Mouse (Mus musculus) Patski (cell line): ENCODE measurements around the gene Dlg5. TPM values are rescaled to one million over a fixed set of nuclear protein-coding genes. Genes with fewer than 3 reads are reported as not detected.
A peak's percentile ranks its signal among the peaks of the same experiment; 100 is the strongest.

Experiments used
- ATAC-seq: fragments of 100-300 bp; one replicate; pipeline ENCODE4 v1.8.0; 2021
- CTCF ChIA-PET: fragments of 350-600 bp; sonication (Branson Sonifier 250); formaldehyde crosslinking; loops from one replicate; lab custom pipeline; 2022; ENCODE audit warnings: inconsistent platforms; lab: Charles Lee
- POLR2A ChIA-PET: fragments of 350-600 bp; sonication (Branson Sonifier 250); formaldehyde crosslinking; loops from one replicate; lab custom pipeline; 2022; ENCODE audit warnings: antibody characterized with exemption, inconsistent platforms; lab: Charles Lee
- DNase-seq: peaks from one replicate; pipeline ENCODE4 v3.0.0-alpha.2; 2011; ENCODE audit warnings: low read depth, low spot score
- H3K27me3 ChIP-seq: fragments of 371-371 bp; one replicate; pipeline ENCODE4 v1.5.1; 2021
- CTCF ChIP-seq: fragments of 100-300 bp; IDR thresholded peaks from one replicate; pipeline ENCODE4 v1.5.1; 2021
- in situ Hi-C: fragments of 300-500 bp; cut with MboI; formaldehyde crosslinking; loops from 3 replicates; pipeline ENCODE4 v1.11.1; 2018; ENCODE audit warnings: low pct_unique_long_range_greater_than_20kb, mixed read lengths
- polyA plus RNA-seq: library from polyadenylated mRNA; unstranded; gene quantifications from one replicate; pipeline ENCODE4 v1.2.3, GENCODE M21; 2021

The Dlg5 gene
- polyA plus RNA-seq, 1 experiment from 2014 or later: 71.3 TPM

GRCm38 (mm10) chr14:24176609-24177008, 69.1 kb downstream of the Dlg5 start:
- in situ Hi-C loops: loop anchor here (5.0 kb wide), 2 partner anchors 34 to 96 kb away; no protein-coding TSS in a partner anchor
- POLR2A ChIA-PET: interaction anchor here (0.5 to 1.2 kb wide), 3 partner anchors 18 to 116 kb away, joined by 3 read pairs; no protein-coding TSS in a partner anchor
- TF ChIP-seq CTCF: no peak
- DNase-seq: no peak
- ATAC-seq: peak; percentile 70
- H3K27me3 ChIP-seq: no peaks in the 10 kb centered on the region
- CTCF ChIA-PET: interaction anchor here (1.3 to 2.1 kb wide), 3 partner anchors 97 to 109 kb away, joined by 3 to 9 read pairs (median 4); no protein-coding TSS in a partner anchor

GRCm38 (mm10) chr14:24173326-24173725, 72.4 kb downstream of the Dlg5 start:
- TF ChIP-seq CTCF: no peak
- DNase-seq (no peak), ATAC-seq (peak; percentile 51)
- ChIA-PET POLR2A (no interaction called here), CTCF (interaction anchor here (1.5 to 1.8 kb wide), 2 partner anchors 9 to 82 kb away, joined by 3 to 4 read pairs; no protein-coding TSS in a partner anchor)
- no peaks in the 10 kb centered on the region for H3K27me3 ChIP-seq
- in situ Hi-C loops: loop anchor here (25.0 kb wide), 1 partner anchor 289 kb away; no protein-coding TSS in a partner anchor

DNA sequence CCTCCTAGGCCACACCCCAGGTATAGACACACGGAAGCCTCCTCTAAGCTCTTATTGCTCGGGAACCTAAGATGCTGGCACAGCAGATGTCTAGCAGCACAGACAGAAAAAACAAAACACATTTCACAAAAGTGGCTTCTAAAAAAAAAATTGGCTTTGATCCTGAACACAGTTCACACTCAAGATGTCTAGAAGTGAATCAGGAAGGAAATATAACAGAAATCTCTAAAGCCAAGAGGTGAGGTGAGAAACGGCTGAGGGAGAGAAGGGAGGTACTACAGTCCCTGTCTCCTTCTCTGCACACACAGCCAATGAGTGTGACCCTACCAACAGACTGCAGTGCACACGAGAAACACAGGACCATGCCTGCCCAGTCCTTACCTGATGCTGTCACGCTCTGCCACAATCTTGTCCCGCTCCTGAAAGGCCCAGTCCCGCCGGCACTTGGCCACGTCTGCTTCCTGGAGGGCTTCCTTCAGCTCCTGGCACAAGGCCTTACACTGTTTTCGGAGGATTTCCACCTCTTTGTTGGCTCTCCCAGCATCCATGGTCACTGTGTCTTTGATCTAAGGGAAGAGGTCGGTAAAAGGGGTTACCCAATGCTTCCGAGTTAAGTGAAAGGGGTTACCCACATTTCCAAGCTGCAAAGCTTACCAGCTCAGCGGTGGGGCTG, 73.9 kb downstream of the Dlg5 start:
- ChIA-PET CTCF (interaction anchor here (1.2 kb wide), 1 partner anchor 102 kb away, joined by 3 read pairs; no protein-coding TSS in a partner anchor), POLR2A (no interaction called here)
- TF ChIP-seq CTCF: no peak
- no peaks in the 10 kb centered on the region for H3K27me3 ChIP-seq
- ATAC-seq (no peak), DNase-seq (no peak)
- in situ Hi-C loops: loop anchor here (25.0 kb wide), 1 partner anchor 291 kb away; no protein-coding TSS in a partner anchor

- ATAC-seq (no peak), DNase-seq (no peak)
- CTCF ChIA-PET: no interaction called here
- no peak for TF ChIP-seq CTCF
- in situ Hi-C loops: loop anchor here (25.0 kb wide), 1 partner anchor 296 kb away; no protein-coding TSS in a partner anchor
- H3K27me3 ChIP-seq: no peaks in the 10 kb centered on the region
- POLR2A ChIA-PET: no interaction called here
These were observed 79.7 kb downstream of the Dlg5 start for GRCm38 (mm10) chr14:24166046-24166445.

GRCm38 (mm10) chr14:24164721-24165367, 80.9 kb downstream of the Dlg5 start:
- in situ Hi-C loops: loop anchor here (25.0 kb wide), 1 partner anchor 297 kb away; no protein-coding TSS in a partner anchor
- ChIA-PET CTCF (no interaction called here), POLR2A (no interaction called here)
- TF ChIP-seq CTCF: no peak
- H3K27me3 ChIP-seq: no peaks in the 10 kb centered on the region
- ATAC-seq (no peak), DNase-seq (no peak)

- POLR2A ChIA-PET: no interaction called here
- H3K27me3 ChIP-seq: no peaks in the 10 kb centered on the region
- no peak for TF ChIP-seq CTCF
- CTCF ChIA-PET: no interaction called here
- in situ Hi-C loops: loop anchor here (25.0 kb wide), 1 partner anchor 299 kb away; no protein-coding TSS in a partner anchor
- DNase-seq: no peak
- no peak for ATAC-seq
These were observed 82.9 kb downstream of the Dlg5 start for GRCm38 (mm10) chr14:24162856-24163255.

GRCm38 (mm10) chr14:24148892-24149291, 96.8 kb downstream of the Dlg5 start:
- no peak for DNase-seq
- no peaks in the 10 kb centered on the region for H3K27me3 ChIP-seq
- in situ Hi-C loops: no loop called here
- ChIA-PET CTCF (interaction anchor here (1.3 kb wide), 1 partner anchor 10 kb away, joined by 3 read pairs; no protein-coding TSS in a partner anchor), POLR2A (no interaction called here)
- ATAC-seq: no peak
- TF ChIP-seq CTCF: no peak

DNA sequence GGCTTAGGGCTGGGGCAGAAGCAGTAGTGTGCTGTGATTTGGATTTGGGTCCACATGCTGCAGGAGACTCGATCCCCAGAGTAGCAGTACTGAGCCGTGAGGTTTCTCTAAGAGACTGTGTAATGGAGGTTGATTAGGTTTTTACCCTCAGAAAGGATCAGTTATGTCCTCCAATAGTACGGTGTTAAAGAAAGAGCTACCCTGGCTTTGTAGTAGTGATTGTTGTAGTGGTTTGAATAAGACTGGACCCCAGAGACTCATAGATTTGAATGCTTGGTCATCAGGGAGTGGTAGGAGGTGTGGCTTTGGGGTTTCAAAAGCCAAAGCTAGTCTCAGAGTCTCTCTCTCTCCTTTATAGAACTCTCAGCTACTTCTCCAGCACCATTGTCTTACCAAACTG, 100.9 kb downstream of the Dlg5 start:
- ChIA-PET POLR2A (no interaction called here), CTCF (interaction anchor here (0.9 to 1.2 kb wide), 2 partner anchors 10 to 51 kb away, joined by 3 read pairs; no protein-coding TSS in a partner anchor)
- H3K27me3 ChIP-seq: no peaks in the 10 kb centered on the region
- DNase-seq (no peak), ATAC-seq (no peak)
- TF ChIP-seq CTCF: no peak
- in situ Hi-C loops: loop anchor here (5.0 kb wide), 1 partner anchor 32 kb away; no protein-coding TSS in a partner anchor

GRCm38 (mm10) chr14:24144421-24144820, 101.3 kb downstream of the Dlg5 start:
- CTCF ChIA-PET: interaction anchor here (0.9 kb wide), 1 partner anchor 10 kb away, joined by 3 read pairs; no protein-coding TSS in a partner anchor
- DNase-seq: no peak
- no peak for ATAC-seq
- POLR2A ChIA-PET: no interaction called here
- in situ Hi-C loops: loop anchor here (5.0 kb wide), 1 partner anchor 33 kb away; no protein-coding TSS in a partner anchor
- H3K27me3 ChIP-seq: no peaks in the 10 kb centered on the region
- TF ChIP-seq CTCF: no peak

- ATAC-seq (no peak), DNase-seq (no peak)
- no peaks in the 10 kb centered on the region for H3K27me3 ChIP-seq
- in situ Hi-C loops: loop anchor here (5.0 kb wide), 1 partner anchor 34 kb away; no protein-coding TSS in a partner anchor
- ChIA-PET POLR2A (no interaction called here), CTCF (interaction anchor here (0.8 kb wide), 1 partner anchor 130 kb away, joined by 3 read pairs; no protein-coding TSS in a partner anchor)
- no peak for TF ChIP-seq CTCF
These were observed 102.7 kb downstream of the Dlg5 start for GRCm38 (mm10) chr14:24142926-24143430.
